Mouse (Mus musculus): ENCODE data around the gene Ccer1. TPM values are rescaled to one million over a fixed set of nuclear protein-coding genes. Genes with fewer than 3 reads are reported as not detected.
"Not testable (repeated sequence)": the region's sequence is repeated elsewhere in the genome, so short reads cannot be mapped to it uniquely, and the experiment has no call there.

Gene Ccer1
- total RNA-seq (2015) = not detected in 2 replicates
- not detected in 2 replicates for total RNA-seq (2017)

DNA sequence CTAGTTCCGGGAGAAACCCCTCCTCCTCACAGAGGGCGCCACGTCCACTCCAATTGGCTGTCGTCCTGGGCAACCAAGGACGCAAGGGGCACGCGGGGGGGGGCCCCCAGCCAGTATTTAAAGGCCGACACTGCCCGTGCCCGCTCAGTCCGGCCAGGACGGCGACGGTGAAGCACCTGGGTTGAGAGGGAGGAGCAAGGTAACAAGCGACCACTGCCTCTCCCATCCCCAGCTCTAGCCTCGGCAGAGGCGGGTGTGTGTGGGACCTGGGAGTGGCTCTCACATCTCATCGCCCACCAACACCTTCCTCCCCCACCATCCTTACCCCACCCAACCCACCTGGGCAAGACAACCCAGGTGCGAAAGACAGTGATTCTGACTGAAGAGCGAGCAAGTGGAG is at the start of gene Ccer1:
Gene Ccer1, plus strand, starts transcription at position 147 of the 400 bp plus-strand sequence.
- ATAC-seq (ENCODE audit: poor library complexity, severe bottlenecking) = no peak

DNA sequence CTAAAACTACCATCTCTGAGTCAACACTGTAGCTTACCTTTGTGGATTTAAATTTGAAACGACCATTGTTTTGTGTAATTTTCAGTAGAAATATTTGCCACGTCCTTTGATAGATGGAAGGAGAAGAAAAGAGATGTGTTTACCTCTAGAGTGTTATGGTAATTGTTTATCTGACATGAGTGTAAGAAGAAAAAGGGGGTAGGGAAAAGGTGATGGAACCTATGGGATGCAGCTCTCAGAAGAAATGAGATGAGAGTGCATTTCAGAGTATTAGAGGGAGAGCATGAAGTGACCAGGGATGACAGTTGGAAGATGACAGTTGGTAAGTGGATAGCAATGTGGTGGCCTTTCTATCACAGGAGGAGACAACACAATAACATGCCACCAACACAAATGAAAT is 49.1 kb upstream of the Ccer1 start, which contains the start of gene Epyc:
Gene Epyc, plus strand, starts transcription at position 301 of the 400 bp plus-strand sequence.
- no peak for ATAC-seq (ENCODE audit: poor library complexity, severe bottlenecking)

DNA sequence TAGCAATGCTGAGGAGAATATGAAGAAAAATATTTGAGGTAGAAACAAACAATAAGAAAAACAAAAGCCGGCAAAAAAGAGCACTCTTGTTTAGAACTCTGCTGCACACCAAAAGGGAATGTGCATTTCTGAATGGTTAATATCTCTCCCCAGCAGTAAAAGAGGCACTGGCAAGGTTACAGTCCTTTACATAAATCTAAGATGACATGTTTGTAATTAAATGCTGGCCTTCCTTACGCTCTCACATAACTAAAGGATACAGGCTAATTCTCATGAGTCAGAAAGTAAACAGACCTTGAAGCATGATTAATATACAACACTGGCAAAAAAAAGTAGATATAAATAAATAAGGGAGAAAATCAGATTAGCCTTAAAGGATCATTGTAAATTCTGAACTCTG is 42.5 kb upstream of the Ccer1 start:
- no peak for ATAC-seq (ENCODE audit: poor library complexity, severe bottlenecking)

DNA sequence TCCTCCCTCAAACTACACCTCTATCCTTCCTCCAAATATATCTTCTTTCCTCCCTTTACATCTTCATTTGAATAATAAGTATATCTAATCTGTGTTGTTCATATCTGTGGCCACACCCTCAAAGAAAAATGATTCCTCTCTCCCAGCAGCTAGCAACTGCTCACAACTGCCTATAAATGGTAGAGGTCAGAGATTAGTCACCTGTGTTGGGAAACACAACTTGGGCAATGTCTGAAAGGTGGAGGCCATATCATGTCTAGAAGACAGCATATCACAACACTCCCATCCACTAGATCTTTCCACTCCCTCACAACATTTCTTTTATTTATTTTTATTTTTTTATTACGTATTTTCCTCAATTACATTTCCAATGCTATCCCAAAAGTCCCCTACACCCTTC is 33.4 kb upstream of the Ccer1 start:
- no peak for ATAC-seq (ENCODE audit: poor library complexity, severe bottlenecking)

DNA sequence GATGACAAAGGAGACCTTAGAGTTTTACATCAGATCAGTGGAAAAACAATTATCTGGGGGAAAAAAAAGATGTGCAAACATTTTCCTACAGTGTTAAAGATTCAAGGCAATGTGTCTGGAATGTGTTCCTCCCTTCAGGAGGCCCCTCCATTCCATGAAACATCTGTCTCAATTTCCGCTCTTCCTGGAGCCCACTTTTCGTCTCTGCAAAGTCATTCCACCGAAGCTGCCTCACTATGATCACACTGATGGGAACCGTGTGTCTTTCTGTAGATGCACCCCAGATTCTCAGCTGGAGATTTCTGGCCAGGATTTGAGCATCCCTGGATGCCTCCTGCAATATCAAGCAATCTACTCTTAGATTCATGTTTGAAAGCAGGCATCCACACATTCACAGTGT is 24.2 kb upstream of the Ccer1 start:
- ATAC-seq (ENCODE audit: poor library complexity, severe bottlenecking) = no peak

DNA sequence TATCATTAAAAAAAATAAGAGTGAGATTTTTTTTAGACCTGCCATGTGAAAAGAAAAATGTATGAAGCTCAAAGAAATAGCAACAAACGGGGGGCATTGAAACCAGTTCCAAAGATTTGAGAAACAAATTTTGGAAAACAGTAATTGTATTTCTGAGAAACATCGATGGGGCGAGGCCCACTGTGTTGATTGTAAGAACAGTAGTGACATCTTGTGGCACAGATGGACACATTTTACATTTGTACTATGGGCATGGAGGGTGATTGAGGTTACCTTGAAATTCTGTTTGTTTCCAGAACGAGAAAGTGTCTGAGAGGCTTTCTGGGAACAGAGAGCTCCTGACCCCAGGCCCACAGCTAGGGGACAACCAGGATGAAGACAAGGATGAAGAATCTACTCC is 22.7 kb upstream of the Ccer1 start:
- ATAC-seq (ENCODE audit: poor library complexity, severe bottlenecking) = no peak

DNA sequence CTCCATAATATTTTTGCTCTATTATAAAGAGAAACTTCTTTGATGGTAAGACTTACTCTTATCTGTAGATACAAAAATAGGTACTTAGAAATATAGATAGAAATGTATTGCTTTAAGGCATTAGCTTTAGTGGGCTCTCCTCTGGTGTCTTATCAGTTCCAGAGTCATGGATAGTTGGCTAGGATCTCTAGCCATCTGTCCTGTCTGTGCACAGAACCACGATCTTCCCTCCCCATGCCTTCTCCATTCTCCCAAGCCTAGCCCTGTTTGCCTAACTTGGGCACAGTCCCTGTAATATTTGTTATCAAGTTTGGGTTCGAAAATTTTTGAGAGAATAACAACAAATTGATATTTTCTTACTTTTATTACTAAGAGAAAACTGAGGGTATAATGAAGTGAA is 19.6 kb upstream of the Ccer1 start:
- ATAC-seq (ENCODE audit: poor library complexity, severe bottlenecking) = no peak

DNA sequence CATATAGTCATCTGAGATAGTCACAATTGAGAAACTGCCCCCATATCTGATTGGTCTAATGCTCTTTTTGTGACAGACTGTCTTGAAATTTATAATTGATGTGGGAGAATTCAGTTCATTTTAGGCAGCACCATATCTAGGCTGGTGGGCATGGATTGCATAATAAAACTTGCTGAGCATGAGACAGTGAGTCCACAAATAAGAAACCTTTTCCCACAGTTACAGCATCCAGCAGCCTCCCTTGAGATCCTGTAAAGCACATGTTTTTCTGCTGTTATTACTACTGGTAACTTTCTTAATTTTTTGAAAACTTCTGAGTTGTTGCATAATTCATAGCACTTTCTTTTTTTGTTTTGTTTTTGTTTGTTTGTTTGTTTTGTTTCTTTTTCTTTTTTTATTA is 9.9 kb upstream of the Ccer1 start:
- no peak for ATAC-seq (ENCODE audit: poor library complexity, severe bottlenecking)

DNA sequence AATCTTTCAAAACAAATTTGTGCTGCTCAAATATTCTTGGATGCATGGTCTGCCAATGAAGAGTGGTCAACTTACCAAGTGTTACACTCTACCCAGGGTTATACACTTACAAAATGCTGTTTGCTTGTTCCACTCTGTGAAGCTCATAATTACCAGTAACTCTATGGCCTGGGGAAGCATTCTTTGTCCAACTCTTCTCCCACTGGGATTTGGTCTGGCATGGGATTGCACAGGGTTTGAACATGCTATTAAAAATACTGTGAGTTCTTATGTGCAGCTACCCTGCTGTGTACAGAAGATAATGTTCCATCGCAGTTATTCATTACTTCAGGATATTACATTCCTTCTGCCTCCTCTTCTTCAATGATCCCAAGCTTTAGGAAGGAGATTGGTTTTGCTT is 5.7 kb upstream of the Ccer1 start:
- ATAC-seq (ENCODE audit: poor library complexity, severe bottlenecking) = no peak

DNA sequence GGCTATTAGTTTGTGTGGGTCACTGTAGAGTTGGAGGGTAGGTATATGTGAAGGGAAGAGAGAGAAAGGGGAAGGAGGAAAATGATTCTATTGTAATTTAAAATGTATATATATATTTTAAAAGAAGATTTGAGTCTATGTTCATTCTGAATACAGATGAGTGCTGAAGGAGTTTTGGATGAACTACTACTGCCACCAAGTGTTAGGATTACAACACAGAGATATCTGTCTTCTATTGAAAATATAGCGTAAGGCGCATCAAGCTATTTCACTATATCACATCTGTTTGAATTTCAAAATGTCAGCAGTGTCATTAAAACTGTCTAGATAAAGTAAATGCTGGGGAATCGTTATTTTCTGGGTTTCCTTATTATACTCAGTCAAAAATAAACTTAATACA is 3.4 kb upstream of the Ccer1 start:
- no peak for ATAC-seq (ENCODE audit: poor library complexity, severe bottlenecking)

DNA sequence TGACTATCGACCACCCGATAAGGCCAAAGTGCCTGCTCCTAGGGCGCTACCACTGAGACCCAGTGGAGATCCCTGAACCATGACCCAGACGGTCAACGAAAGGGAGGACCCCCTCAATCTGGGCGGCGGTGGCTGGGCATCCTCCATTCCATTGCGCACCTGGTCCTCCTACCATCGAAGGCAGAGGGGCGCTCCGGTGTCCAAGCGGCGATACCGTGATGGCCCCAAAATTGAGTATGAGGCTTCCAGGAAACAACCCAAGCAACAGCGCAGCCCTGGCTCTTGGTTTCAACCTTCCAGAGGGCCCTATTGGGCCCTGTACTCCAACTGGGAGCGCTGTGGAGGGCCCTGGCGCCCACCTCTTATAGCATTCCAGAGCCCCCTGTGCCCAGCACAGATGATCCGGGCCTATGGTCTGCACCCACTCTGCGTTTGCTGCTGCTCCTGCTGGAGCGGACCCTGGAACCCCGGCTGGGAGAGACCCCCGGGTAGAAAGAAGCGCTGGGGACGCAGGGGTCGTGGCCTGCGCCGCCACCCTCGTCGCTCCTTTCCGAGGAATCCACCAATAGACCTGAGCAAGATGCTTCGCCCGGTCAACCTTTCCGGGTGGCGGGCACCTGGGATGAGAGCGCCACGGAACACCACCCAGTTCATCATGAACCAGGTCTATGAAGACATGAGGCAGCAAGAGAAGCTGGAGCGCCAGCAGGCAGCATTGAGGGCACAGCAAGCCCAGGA is 708 bp downstream of the Ccer1 start:
- ATAC-seq (ENCODE audit: poor library complexity, severe bottlenecking) = no peak

DNA sequence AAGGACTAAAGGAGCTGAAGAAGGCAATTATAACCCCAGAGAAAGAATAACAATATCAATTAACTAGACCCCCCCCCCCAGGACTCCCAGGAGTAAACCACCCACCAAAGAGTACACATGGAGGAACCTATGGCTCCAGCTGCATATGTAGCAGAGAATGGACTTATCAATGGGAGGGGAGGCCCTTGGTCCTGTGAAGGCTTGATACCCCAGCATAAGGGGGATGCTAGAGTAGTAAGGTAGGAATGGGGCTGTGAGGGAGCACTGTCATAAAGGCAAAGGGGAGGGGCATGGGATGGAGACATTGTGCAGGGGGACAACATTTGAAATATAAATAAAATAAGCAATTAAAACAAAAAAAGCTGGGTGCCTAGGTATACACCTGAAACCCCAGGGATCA is 9.5 kb downstream of the Ccer1 start:
- ATAC-seq (ENCODE audit: poor library complexity, severe bottlenecking) = no peak

DNA sequence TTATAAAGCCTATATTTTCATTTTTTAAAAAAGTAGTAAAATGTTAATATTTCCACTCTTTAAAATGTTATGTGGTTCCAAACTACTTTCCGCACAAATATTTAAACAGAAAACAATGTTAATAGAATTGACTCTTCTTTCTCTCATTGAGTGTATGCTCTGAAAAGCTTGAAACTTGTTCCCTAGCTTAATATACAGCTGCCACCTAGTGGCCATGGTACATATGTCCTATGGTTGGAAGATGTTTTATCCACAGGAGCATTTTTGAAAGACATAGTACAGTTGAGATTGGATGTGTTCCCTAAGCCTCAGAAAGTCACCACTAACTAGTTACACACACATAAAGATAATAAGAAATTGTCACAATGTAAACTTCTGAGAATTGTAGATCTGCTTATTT is 11.7 kb downstream of the Ccer1 start:
- no peak for ATAC-seq (ENCODE audit: poor library complexity, severe bottlenecking)

DNA sequence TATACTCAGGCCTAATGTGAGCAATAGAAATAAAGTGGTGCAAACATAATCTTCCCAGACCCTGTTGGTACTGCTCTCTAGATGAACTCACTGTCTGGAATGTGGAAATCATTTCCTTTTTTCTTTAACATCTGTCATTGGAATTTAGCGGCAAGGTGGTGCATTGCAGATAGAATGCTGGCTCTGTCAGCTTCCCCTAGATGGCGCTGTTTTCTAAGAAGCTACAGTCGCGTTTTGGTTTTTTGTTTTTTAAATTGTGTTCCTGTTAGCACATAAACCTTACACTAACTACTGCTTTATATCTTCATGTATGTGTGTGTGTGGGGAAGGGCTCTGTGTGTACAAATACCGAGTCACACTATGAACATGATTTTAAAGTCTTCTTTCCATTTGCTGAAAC is 19.8 kb downstream of the Ccer1 start:
- peak; percentile 72 for ATAC-seq (ENCODE audit: poor library complexity, severe bottlenecking)

DNA sequence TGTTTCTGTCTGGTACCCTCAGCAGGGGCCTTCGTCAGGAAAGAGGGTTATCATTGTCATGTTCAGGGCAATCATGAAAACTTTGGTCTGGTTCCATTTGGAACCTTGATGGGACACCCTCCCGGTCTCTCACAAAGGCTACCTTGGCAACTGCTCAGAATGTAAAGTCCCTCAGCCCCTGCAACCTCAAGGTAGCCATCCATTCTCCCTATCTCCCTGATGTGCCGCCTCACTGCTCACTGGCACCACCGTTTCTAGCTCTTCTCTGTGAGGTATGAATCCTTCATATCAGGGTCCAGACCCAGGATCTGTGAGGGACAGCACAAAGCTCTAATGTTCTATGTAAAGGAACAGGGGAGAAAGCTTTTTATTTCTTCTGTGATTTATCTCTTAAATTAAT is 21.7 kb downstream of the Ccer1 start:
- no peak for ATAC-seq (ENCODE audit: poor library complexity, severe bottlenecking)

DNA sequence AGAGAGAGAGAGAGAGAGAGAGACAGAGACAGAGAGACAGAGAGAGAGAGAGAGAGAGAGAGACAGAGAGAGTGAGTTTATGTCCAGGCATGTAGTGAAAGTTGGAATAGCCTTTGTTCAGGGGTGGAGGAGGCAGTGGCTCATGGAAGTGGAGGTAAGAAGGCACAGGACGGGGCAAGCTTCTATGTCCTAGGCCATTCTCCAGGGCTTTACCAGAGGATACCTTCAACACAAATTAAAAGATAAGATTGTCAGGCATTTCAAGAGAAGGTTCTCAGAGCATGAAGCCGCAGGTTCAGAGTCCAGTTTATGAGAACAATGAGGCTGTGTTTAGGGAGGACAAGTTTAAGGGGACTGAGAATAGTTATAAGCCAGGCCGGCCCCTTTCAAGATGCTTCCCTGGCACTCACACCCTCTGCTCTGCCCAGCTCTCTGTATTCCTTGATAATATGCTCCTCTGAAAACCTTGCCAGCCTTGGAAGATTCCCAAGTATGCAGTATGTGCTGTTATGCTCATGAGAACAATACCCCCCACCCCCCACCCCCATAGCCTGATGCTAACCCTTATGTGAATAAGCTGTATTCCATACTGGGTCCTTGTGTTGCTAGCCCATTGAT is 22.5 kb downstream of the Ccer1 start:
- no peak for ATAC-seq (ENCODE audit: poor library complexity, severe bottlenecking)

DNA sequence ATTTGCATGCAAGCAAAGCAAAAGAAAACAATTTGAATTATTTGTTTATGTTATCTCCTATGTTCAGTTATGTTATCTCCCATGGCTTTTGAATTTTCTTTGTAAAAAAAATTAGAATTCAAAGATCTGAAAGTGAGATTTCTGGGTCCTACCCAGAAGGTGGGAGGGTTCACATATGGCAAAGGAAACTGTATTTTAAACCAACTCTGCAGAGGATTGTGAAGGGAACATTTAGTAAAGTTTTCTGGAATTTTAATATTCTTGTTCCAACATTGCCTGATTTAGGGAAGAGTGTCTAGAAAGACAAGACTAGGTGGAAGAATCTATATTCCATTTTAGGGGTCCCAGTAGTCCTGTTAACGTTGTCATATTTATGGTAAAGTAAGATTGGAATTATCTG is 24.4 kb downstream of the Ccer1 start:
- ATAC-seq (ENCODE audit: poor library complexity, severe bottlenecking) = no peak

DNA sequence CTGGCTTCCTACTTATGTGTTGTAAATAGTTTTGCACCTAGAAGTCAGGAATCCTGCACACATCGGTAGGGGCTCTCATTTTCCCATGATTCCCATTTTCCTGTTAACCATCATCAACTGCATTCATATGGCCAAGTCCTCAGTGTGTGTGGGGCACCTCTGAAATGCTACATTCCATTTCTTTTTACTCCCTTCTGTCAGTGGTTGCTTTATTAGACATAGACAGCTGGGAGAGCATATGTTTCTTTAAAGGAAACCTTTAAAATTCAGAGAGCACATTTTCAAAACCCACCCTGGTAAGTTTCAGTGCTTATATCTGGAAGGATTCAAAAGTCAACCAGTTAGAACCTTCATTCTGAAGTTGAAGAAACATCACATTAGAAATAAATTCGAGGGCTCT is 25.2 kb downstream of the Ccer1 start:
- no peak for ATAC-seq (ENCODE audit: poor library complexity, severe bottlenecking)

DNA sequence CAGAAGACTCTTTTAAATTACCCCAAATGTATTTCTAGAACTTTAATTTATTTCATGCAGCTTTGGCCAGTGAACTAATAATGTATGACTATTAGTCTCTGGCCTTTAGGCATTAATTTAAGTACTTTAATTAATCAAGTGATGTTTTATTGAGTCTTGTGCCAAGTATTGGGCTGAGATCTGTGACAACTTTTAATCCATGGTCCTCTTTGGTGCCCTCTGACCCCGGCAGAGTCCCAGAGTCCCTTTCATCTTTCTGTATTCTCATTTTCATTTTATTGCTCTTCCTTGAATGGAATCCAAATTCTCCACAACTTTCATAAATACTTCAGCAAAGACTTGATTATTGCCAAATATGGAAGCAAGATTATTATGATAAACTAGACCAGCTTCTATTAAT is 27.8 kb downstream of the Ccer1 start:
- ATAC-seq (ENCODE audit: poor library complexity, severe bottlenecking) = no peak

DNA sequence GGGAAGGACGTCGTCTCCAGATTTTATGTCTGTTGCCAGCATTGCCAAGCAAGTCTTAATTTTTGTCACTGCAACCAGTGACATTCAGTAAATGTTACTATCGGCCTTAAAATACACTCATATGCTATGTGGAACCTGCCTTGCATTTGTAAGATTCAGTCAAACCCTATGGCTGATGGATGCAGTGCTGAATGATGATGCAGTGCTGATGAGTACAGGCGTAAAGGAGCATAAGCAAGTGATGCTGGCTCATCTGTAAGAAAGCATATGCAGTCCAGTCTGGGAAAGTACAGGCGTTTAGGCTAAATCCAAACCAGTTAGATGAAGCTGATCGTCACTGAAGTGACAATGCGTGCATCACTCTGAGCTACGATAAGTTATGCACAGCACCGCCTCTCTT is 29.9 kb downstream of the Ccer1 start:
- no peak for ATAC-seq (ENCODE audit: poor library complexity, severe bottlenecking)

DNA sequence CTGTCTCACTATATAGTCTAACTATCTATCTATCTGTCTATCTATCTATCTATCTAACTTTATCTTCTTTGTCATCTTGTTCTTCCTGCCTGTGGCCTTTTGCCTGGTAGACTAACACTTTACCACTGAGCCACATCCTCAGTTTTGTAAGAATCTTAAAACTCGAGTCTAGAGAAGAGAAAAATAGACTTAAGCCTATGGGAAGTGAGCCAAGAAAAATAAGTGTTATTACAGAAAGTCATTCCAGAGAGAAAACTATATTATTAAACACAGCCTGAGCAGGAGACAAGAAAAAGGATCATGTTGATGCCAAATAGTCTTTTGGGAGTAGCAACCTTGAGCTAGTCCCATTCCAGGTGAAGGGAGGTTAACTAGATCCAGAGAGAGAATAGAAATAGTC is 33.1 kb downstream of the Ccer1 start:
- no peak for ATAC-seq (ENCODE audit: poor library complexity, severe bottlenecking)

DNA sequence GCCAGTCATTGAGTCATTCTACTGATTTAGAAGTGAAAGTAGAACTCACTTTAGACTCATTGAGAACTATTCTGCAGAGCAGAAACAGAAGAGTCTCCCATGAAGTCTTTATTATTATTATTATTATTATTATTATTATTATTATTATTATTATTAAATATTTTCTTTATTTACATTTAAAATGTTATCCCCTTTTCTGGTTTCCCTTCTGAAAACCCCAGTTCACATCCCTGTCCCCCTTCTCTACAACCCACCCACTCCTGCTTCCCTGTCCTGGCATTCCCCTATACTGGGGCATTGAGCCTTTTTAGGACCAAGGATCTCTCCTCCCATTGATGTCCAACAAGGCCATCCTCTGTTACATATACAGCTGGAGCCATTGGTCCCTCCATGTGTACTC is 33.8 kb downstream of the Ccer1 start, which contains the start of gene C030005K15Rik:
Gene C030005K15Rik, minus strand, starts transcription at position 101 of the 400 bp plus-strand sequence.
- not testable (repeated sequence) for ATAC-seq (ENCODE audit: poor library complexity, severe bottlenecking)

All from megakaryocyte, adult 5-6 weeks (primary cell).